Mouse (Mus musculus) ES-Bruce4 (cell line): Measurements from ENCODE around the gene Pdik1l. TPM values are rescaled to one million over a fixed set of nuclear protein-coding genes. Genes with fewer than 3 reads are reported as not detected.

ENCODE experiments used
- H3K27ac ChIP-seq: 2 replicates; pipeline ENCODE4 v1.5.1; 2012; ENCODE audit warnings: low read length, inconsistent platforms; ENCODE audit not compliant: insufficient read depth
- H3K27me3 ChIP-seq: 2 replicates; pipeline ENCODE4 v1.6.1; 2012; ENCODE audit warnings: mild to moderate bottlenecking, low read length, inconsistent platforms; ENCODE audit not compliant: control insufficient read depth, poor library complexity, insufficient read depth, severe bottlenecking
- H3K36me3 ChIP-seq: 2 replicates; pipeline ENCODE4 v1.6.1; 2012; ENCODE audit warnings: inconsistent platforms, mild to moderate bottlenecking, low read length, moderate library complexity; ENCODE audit not compliant: control insufficient read depth, poor library complexity, insufficient read depth, severe bottlenecking
- H3K4me1 ChIP-seq: one replicate; pipeline ENCODE4 v1.8.1; 2011; ENCODE audit warnings: low read length; ENCODE audit not compliant: control insufficient read depth, insufficient read depth
- H3K4me3 ChIP-seq: 2 replicates; pipeline ENCODE4 v1.5.1; 2011; ENCODE audit warnings: low read depth, mild to moderate bottlenecking, low read length
- H3K9ac ChIP-seq: 2 replicates; pipeline ENCODE4 v1.6.1; 2012; ENCODE audit warnings: low read depth, mild to moderate bottlenecking, inconsistent platforms; ENCODE audit not compliant: poor library complexity, severe bottlenecking
- H3K9me3 ChIP-seq: replicated peaks from 2 replicates; pipeline ENCODE4 v1.6.1; 2012; ENCODE audit warnings: mild to moderate bottlenecking, low read length, inconsistent platforms; ENCODE audit not compliant: control insufficient read depth, poor library complexity, insufficient read depth, severe bottlenecking
- CTCF ChIP-seq: IDR thresholded peaks from one replicate; pipeline ENCODE4 v1.8.1; 2011; ENCODE audit warnings: low read depth, low read length
- EP300 ChIP-seq: IDR thresholded peaks from 2 replicates; pipeline ENCODE4 v1.6.1; 2011; ENCODE audit warnings: low read depth, low read length; ENCODE audit not compliant: insufficient read depth
- POLR2A ChIP-seq: IDR thresholded peaks from one replicate; pipeline ENCODE4 v1.8.1; 2011; ENCODE audit warnings: low read length; ENCODE audit not compliant: insufficient read depth
- polyA plus RNA-seq: library from polyadenylated mRNA; stranded (reverse); fragments of >200 nt; gene quantifications from 2 replicates; pipeline ENCODE4 v1.2.4, GENCODE M21; 2011; ENCODE audit warnings: low read depth; ENCODE audit not compliant: missing spikeins, insufficient read depth, insufficient read length

The Pdik1l gene
- polyA plus RNA-seq, 1 experiment: 14.1 TPM

GRCm38 (mm10) chr4:134307367-134308072, 19.8 kb upstream of the Pdik1l start:
- no peaks in the 10 kb centered on the region for H3K9me3 ChIP-seq
- H3K4me1 ChIP-seq: no peaks in the 10 kb centered on the region
- no peak overlapping the region for H3K9ac ChIP-seq
- H3K36me3 ChIP-seq: no peaks in the 10 kb centered on the region
- no peak overlapping the region for H3K4me3 ChIP-seq
- TF ChIP-seq CTCF: peak; percentile 7
- no peak for TF ChIP-seq POLR2A
- H3K27ac ChIP-seq: no peak overlapping the region
- H3K27me3 ChIP-seq: no peaks in the 10 kb centered on the region

- Histone ChIP-seq H3K27me3 (no peaks in the 10 kb centered on the region), H3K4me1 (no peaks in the 10 kb centered on the region), H3K27ac (no peak overlapping the region), H3K4me3 (no peak overlapping the region), H3K9me3 (no peaks in the 10 kb centered on the region), H3K9ac (no peak overlapping the region), H3K36me3 (no peaks in the 10 kb centered on the region)
- TF ChIP-seq EP300: no peak
- TF ChIP-seq CTCF: no peak
- TF ChIP-seq POLR2A: no peak
These were observed 19.3 kb upstream of the Pdik1l start for GRCm38 (mm10) chr4:134306963-134307362.

DNA sequence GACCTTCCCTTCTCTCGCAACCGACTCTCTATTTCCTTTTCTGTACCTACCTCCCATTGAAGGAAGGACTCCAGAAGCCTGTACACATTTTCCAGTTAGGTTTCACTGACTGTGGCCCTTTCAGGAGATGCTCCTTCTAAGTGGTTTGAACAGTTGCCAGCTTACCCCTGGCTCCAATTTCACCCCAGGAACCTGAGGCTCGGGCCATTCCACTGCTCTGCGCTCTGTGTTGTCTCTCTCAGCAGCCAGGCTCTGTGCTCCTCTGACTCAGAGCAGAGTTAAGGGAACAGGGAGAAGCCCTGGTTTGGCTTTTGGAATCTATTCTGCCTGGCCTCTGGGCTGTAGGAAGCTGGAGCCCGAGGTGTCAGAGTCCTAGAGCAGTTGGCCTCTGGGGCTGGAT, 14.4 kb upstream of the Pdik1l start:
- Histone ChIP-seq H3K9me3 (no peaks in the 10 kb centered on the region), H3K36me3 (no peaks in the 10 kb centered on the region), H3K4me1 (peaks cover 2% of the 10 kb centered on the region), H3K27me3 (no peaks in the 10 kb centered on the region), H3K27ac (no peak overlapping the region), H3K9ac (no peak overlapping the region), H3K4me3 (no peak overlapping the region)
- no peak for TF ChIP-seq CTCF
- TF ChIP-seq EP300: no peak
- TF ChIP-seq POLR2A: no peak

DNA sequence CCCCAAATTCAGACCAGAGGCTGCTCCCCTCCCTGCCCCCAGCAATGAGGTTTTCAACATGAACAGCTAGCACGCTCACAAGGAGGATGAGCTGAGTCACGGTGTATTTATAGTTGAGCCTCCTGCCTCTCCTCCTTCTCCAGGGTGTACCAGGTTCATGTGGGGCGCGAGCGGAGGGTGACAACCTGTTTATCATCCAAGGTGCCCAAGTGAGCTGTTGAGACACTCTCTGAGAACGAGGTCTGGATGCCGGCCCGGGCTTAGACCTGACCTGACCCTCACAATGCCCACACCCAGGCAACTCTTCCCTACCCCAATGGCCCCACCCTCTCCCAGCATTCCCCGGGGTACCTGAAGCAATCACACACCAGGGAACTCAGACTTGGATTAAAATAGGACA, 12.6 kb upstream of the Pdik1l start:
- H3K4me1 ChIP-seq: peaks cover 2% of the 10 kb centered on the region
- no peaks in the 10 kb centered on the region for H3K9me3 ChIP-seq
- TF ChIP-seq CTCF (no peak), POLR2A (no peak), EP300 (no peak)
- peak overlapping the region; percentile 25; the same call in 1 of the 2 replicates for H3K4me3 ChIP-seq
- no peak overlapping the region for H3K27ac ChIP-seq
- H3K9ac ChIP-seq: no peak overlapping the region; the same call in 1 of the 2 replicates
- no peaks in the 10 kb centered on the region for H3K36me3 ChIP-seq
- no peaks in the 10 kb centered on the region for H3K27me3 ChIP-seq

GRCm38 (mm10) chr4:134299498-134299810, 11.8 kb upstream of the Pdik1l start:
- TF ChIP-seq CTCF: no peak
- Histone ChIP-seq H3K4me1 (peaks cover 2% of the 10 kb centered on the region), H3K36me3 (no peaks in the 10 kb centered on the region), H3K27me3 (no peaks in the 10 kb centered on the region), H3K9me3 (no peaks in the 10 kb centered on the region), H3K4me3 (no peak overlapping the region), H3K9ac (no peak overlapping the region), H3K27ac (no peak overlapping the region)

- H3K27ac ChIP-seq: no peak overlapping the region
- peak overlapping the region; percentile 7; the same call in 1 of the 2 replicates for H3K4me3 ChIP-seq
- H3K36me3 ChIP-seq: no peaks in the 10 kb centered on the region
- no peak for TF ChIP-seq EP300
- TF ChIP-seq POLR2A: no peak
- no peak for TF ChIP-seq CTCF
- H3K4me1 ChIP-seq: peaks cover 2% of the 10 kb centered on the region
- H3K27me3 ChIP-seq: no peaks in the 10 kb centered on the region
- H3K9me3 ChIP-seq: no peaks in the 10 kb centered on the region
- H3K9ac ChIP-seq: no peak overlapping the region
These were observed 11.2 kb upstream of the Pdik1l start for GRCm38 (mm10) chr4:134298626-134299497.
